Mouse (Mus musculus) intestine, embryonic 14.5 days (tissue): ENCODE measurements around the gene Tars2. TPM values are rescaled to one million over a fixed set of nuclear protein-coding genes. Genes with fewer than 3 reads are reported as not detected.

Source experiments
- microRNA-seq: library from miRNA; unstranded; fragments of <30 nt; microRNA quantifications from one replicate; pipeline ENCODE4, GENCODE M21; 2016
- polyA plus RNA-seq: library from polyadenylated mRNA; unstranded; fragments of >200 nt; fragmentation: Nextera tagmentation; extraction: Ambion mirVana; gene quantifications from 2 replicates; pipeline ENCODE4 v1.2.1, GENCODE M21; 2014

The Tars2 gene
- polyA plus RNA-seq, 1 experiment from 2014 or later = 55.4 TPM

Small RNA genes within 50 kb of the gene (microRNA-seq; reads per million reads assigned to microRNA genes)
- not detected for gene Mir7014

Other genes starting within 250 kb of the Tars2 start
- 22.4 and 26.6 TPM in 2 replicates for gene Ctss, start 233.4 kb downstream of the Tars2 start, polyA plus RNA-seq
- 0.12 TPM in 1 of 2 replicates, not detected in the other for gene Hormad1, start 200.5 kb downstream of the Tars2 start, polyA plus RNA-seq
- 38.5 and 38.7 TPM in 2 replicates for gene Golph3l, start 171.3 kb downstream of the Tars2 start, polyA plus RNA-seq
- 71.8 and 75.6 TPM in 2 replicates for gene Ensa, start 135.2 kb downstream of the Tars2 start, polyA plus RNA-seq
- gene Mcl1, start 101.4 kb downstream of the Tars2 start, polyA plus RNA-seq = 49.8 and 57.5 TPM in 2 replicates
- gene Adamtsl4, start 72.3 kb downstream of the Tars2 start, polyA plus RNA-seq = 1.2 and 2.6 TPM in 2 replicates
- 23.2 and 26.3 TPM in 2 replicates for gene Ecm1, start 20.6 kb downstream of the Tars2 start, polyA plus RNA-seq
- 19.8 and 21.2 TPM in 2 replicates for gene Rprd2, start 58.7 kb upstream of the Tars2 start, polyA plus RNA-seq
- 50.3 and 54.0 TPM in 2 replicates for gene Prpf3, start 95.7 kb upstream of the Tars2 start, polyA plus RNA-seq
- 342 and 343 TPM in 2 replicates for gene Mrps21, start 111.3 kb upstream of the Tars2 start, polyA plus RNA-seq
- 6.7 and 7.9 TPM in 2 replicates for gene Ciart, start 122.0 kb upstream of the Tars2 start, polyA plus RNA-seq
- gene BC028528, start 131.8 kb upstream of the Tars2 start, polyA plus RNA-seq = 20.8 and 23.9 TPM in 2 replicates
- gene Aph1a, start 133.8 kb upstream of the Tars2 start, polyA plus RNA-seq = 40.4 and 44.1 TPM in 2 replicates
- gene Car14, start 144.5 kb upstream of the Tars2 start, polyA plus RNA-seq = 2.7 and 4.3 TPM in 2 replicates
- gene Anp32e, start 169.0 kb upstream of the Tars2 start, polyA plus RNA-seq = 54.3 and 61.2 TPM in 2 replicates
- 33.3 and 35.0 TPM in 2 replicates for gene Plekho1, start 235.8 kb upstream of the Tars2 start, polyA plus RNA-seq